Mouse (Mus musculus): Measurements from ENCODE around the gene Fads3.

DNA sequence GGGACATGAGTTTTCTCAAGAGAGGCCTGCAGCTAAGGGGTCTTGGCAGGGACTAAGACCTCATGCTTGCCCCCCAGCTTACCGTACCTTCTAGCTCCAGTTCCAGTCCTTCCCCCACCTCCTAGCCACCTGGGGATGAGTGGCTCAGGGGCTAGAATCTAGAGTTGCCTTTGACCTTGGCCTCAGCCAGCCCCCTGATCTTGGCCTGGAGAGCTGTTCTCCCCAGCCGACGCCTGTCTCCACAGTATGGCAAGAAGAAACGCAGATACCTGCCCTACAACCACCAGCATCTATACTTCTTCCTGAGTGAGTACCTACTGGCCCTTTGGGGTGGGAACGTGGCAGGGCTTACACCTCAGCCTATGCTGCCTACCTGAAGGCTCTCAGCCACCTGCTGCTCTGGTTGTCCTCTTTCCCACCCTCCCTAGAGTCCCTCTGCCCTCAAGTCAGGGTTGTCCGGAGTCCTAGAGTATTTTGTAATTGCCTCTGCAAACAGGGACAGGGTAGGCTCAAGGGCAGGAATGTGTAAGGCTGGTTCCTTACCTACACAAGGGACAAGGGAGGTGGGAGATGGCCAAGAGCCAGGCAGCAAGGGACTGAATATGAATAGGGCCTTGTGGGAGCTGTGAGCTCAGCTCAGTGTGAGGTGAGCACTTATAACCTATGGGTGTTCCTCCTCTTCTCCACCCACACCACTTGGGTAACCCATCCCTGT lies 13.1 kb downstream of the Fads3 start:
- TF ChIP-seq POLR2A (IDR thresholded peaks at IDR 0.05; ENCODE audit: borderline replicate concordance, extremely low read depth, low read depth, low read length) = no peak
- no peak for TF ChIP-seq CTCF (IDR thresholded peaks at IDR 0.05; ENCODE audit: insufficient read depth, low read length)
